Mouse (Mus musculus): ENCODE measurements around the gene Bbof1. TPM values are rescaled to one million over a fixed set of nuclear protein-coding genes. Genes with fewer than 3 reads are reported as not detected.

The Bbof1 gene
- polyA plus RNA-seq, 1 experiment from 2014 or later = 0.80 TPM

DNA sequence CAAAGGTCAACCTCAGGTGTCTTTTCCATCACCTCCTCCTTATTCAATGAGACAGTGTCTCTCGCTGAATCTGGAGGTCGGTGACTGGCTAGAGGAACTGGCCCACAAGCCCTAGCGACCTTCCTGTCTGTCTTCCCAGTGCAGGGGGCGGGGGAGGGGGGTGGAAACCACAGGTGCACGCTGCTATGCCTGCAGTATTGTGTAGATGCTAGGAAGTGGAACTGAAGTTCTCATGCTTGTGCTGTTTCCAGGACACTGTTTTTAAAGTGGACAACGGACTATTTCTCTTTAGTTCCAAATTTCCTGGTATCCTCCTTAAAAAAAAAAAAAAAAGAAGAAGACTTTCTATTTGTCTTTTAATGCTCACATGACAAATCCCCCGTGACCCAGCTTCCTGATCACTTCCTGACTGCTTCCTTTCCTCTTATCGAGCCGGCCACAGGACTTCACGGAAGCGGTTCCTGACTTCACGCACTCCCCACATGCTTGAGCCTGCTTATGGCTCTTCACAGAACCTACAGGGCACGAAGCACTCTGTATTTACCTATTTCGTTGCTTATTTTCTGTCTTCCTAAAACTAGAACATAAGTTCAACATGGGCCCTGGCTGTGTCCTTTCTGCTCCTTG lies 20.0 kb upstream of the Bbof1 start:
- Histone ChIP-seq H3K9ac (no peak overlapping the region), H3K9me3 (no peaks in the 10 kb centered on the region), H3K27ac (no peak overlapping the region), H3K27me3 (replicated peaks) (no peaks in the 10 kb centered on the region), H3K4me1 (replicated peaks) (no peaks in the 10 kb centered on the region), H3K36me3 (no peaks in the 10 kb centered on the region), H3K4me2 (replicated peaks) (no peak overlapping the region), H3K4me3 (replicated peaks) (no peak overlapping the region)
- ATAC-seq = no peak
- 69% methylated on average over 14 of the region's 14 CpGs for WGBS

GRCm38 (mm10) chr12:84390336-84390735 lies 18.5 kb upstream of the Bbof1 start:
- 79% methylated on average over 6 of the region's 6 CpGs for WGBS
- no peaks in the 10 kb centered on the region for H3K4me1 ChIP-seq (replicated peaks)
- H3K4me3 ChIP-seq (replicated peaks) = no peak overlapping the region
- no peak for ATAC-seq
- no peak overlapping the region for H3K4me2 ChIP-seq (replicated peaks)
- H3K27ac ChIP-seq = no peak overlapping the region
- no peak overlapping the region for H3K9ac ChIP-seq
- no peaks in the 10 kb centered on the region for H3K27me3 ChIP-seq (replicated peaks)
- H3K9me3 ChIP-seq = no peaks in the 10 kb centered on the region
- no peaks in the 10 kb centered on the region for H3K36me3 ChIP-seq

- ATAC-seq = no peak
- H3K36me3 ChIP-seq = no peaks in the 10 kb centered on the region
- no peak overlapping the region for H3K9ac ChIP-seq
- WGBS = 93% methylated on average over 4 of the region's 4 CpGs
- no peak overlapping the region for H3K27ac ChIP-seq
- H3K4me2 ChIP-seq (replicated peaks) = no peak overlapping the region
- H3K4me3 ChIP-seq (replicated peaks) = no peak overlapping the region
- no peaks in the 10 kb centered on the region for H3K27me3 ChIP-seq (replicated peaks)
- H3K4me1 ChIP-seq (replicated peaks) = no peaks in the 10 kb centered on the region
- H3K9me3 ChIP-seq = no peaks in the 10 kb centered on the region
Measured at GRCm38 (mm10) chr12:84392681-84393080, 16.2 kb upstream of the Bbof1 start.

GRCm38 (mm10) chr12:84393847-84394246 lies 15.0 kb upstream of the Bbof1 start:
- H3K27ac ChIP-seq = no peak overlapping the region
- no peaks in the 10 kb centered on the region for H3K36me3 ChIP-seq
- no peak overlapping the region for H3K4me3 ChIP-seq (replicated peaks)
- no peak overlapping the region for H3K9ac ChIP-seq
- H3K4me2 ChIP-seq (replicated peaks) = no peak overlapping the region
- ATAC-seq = no peak
- no peaks in the 10 kb centered on the region for H3K27me3 ChIP-seq (replicated peaks)
- 79% methylated on average over 5 of the region's 5 CpGs for WGBS
- H3K4me1 ChIP-seq (replicated peaks) = no peaks in the 10 kb centered on the region
- no peaks in the 10 kb centered on the region for H3K9me3 ChIP-seq

DNA sequence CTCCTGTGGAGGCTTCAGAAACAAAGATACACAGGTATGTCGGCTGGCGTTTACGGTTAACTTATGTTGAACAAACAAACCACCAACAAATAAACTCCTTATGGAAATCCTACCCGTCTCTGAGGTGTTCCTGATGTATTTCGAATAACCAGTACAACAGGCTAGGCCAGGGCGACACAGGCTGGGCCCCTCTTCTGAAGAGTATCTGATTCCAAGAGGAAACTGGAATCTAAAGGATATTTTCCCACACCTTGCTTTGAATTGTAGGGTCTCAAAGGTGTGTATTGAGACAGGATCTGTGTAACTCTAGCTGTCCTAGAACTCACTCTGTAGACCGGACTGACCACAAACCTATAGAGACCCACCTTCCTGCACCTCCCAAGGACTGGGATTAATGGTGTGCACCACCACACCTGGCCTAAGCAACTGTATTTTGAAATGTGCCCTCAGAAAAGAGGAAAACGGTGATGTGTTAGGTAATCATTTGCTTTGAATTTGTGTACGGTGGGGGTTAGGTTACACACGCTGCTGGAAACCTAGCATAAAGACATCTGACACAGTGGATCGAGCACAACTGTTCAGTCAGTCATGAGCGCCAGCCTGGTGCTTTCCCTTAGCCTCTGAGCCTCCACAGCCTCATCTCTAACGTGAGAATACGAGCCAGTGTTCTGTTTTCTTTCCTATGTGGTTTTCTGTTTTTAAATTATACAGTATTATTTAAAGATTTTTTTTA lies 11.8 kb upstream of the Bbof1 start:
- H3K4me3 ChIP-seq (replicated peaks) = no peak overlapping the region
- H3K9me3 ChIP-seq = no peaks in the 10 kb centered on the region
- WGBS = 87% methylated on average over 14 of the region's 14 CpGs
- H3K27me3 ChIP-seq (replicated peaks) = no peaks in the 10 kb centered on the region
- no peak overlapping the region for H3K4me2 ChIP-seq (replicated peaks)
- H3K4me1 ChIP-seq (replicated peaks) = 0 out of 2 replicates have a peak, but pooled peaks cover 4% of the 10 kb centered on the region
- H3K36me3 ChIP-seq = no peaks in the 10 kb centered on the region
- H3K9ac ChIP-seq = no peak overlapping the region
- ATAC-seq = no peak
- H3K27ac ChIP-seq = no peak overlapping the region

- 0 out of 2 replicates have a peak, but pooled peaks cover 4% of the 10 kb centered on the region for H3K4me1 ChIP-seq (replicated peaks)
- no peak overlapping the region for H3K27ac ChIP-seq
- no peak overlapping the region for H3K4me2 ChIP-seq (replicated peaks)
- no peak overlapping the region for H3K4me3 ChIP-seq (replicated peaks)
- H3K36me3 ChIP-seq = no peaks in the 10 kb centered on the region
- H3K9me3 ChIP-seq = no peaks in the 10 kb centered on the region
- H3K27me3 ChIP-seq (replicated peaks) = no peaks in the 10 kb centered on the region
- no peak for ATAC-seq
- no peak overlapping the region for H3K9ac ChIP-seq
Measured at GRCm38 (mm10) chr12:84397685-84398084, 11.2 kb upstream of the Bbof1 start.

DNA sequence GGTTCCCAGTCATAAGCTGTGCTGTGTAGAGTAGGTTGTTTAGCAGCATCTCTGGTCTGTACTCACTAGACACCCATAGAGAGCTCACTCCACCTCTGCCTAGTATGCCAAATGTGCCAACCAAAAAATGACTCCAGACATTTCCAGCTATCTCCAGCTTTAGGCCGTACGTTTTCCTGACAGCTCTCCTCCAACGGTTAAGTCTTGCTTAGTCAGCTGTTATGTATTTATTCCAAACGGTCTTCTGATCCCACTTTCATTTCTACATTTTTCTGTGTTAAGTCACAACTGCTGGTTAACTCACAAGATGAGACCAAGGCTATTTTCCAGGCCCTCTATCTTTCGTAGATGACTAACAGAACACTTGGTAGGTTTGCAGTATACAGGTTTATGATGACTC lies 10.2 kb upstream of the Bbof1 start:
- H3K27ac ChIP-seq = no peak overlapping the region
- no peaks in the 10 kb centered on the region for H3K27me3 ChIP-seq (replicated peaks)
- H3K9me3 ChIP-seq = no peaks in the 10 kb centered on the region
- no peak overlapping the region for H3K4me3 ChIP-seq (replicated peaks)
- no peak overlapping the region for H3K4me2 ChIP-seq (replicated peaks)
- no peak for ATAC-seq
- 0 out of 2 replicates have a peak, but pooled peaks cover 4% of the 10 kb centered on the region for H3K4me1 ChIP-seq (replicated peaks)
- no peaks in the 10 kb centered on the region for H3K36me3 ChIP-seq
- H3K9ac ChIP-seq = no peak overlapping the region
- WGBS = 70% methylated on average over 5 of the region's 5 CpGs

DNA sequence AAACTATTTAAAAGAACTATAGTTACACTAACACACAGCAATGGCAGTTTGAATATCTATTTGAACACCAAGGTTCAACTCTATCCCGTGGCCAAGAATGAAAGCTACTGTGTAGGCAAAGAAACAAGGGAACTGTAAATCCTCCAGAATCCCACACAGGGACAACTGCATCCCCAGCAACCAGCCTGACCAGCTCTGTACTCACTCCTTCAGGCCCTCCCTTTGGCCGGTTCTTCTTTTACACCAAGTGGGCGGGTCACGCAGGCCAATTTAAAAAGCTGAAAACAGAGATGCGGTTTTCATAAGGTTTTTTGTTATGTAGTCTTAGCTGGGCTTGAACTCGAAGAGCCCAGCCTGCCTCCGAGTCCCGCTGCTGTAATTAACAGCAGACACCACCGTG lies 9.7 kb upstream of the Bbof1 start:
- no peak for ATAC-seq
- Histone ChIP-seq H3K36me3 (no peaks in the 10 kb centered on the region), H3K9ac (peak overlapping the region; percentile 20; the same call in 1 of the 2 replicates), H3K4me2 (replicated peaks) (peak overlapping the region; percentile 33; the same call in 1 of the 2 replicates), H3K27ac (peak overlapping the region; percentile 81), H3K27me3 (replicated peaks) (no peaks in the 10 kb centered on the region), H3K4me1 (replicated peaks) (0 out of 2 replicates have a peak, but pooled peaks cover 4% of the 10 kb centered on the region), H3K4me3 (replicated peaks) (0 out of 2 replicates have a peak overlapping the region, but pooled peaks have one; percentile 6), H3K9me3 (no peaks in the 10 kb centered on the region)
- 57% methylated on average over 9 of the region's 9 CpGs for WGBS

- H3K27me3 ChIP-seq (replicated peaks) = no peaks in the 10 kb centered on the region
- WGBS = 39% methylated on average over 9 of the region's 9 CpGs
- no peaks in the 10 kb centered on the region for H3K36me3 ChIP-seq
- H3K9me3 ChIP-seq = no peaks in the 10 kb centered on the region
- 0 out of 2 replicates have a peak, but pooled peaks cover 4% of the 10 kb centered on the region for H3K4me1 ChIP-seq (replicated peaks)
- H3K27ac ChIP-seq = peak overlapping the region; percentile 81
- H3K4me2 ChIP-seq (replicated peaks) = peak overlapping the region; percentile 33
- H3K9ac ChIP-seq = no peak overlapping the region
- 0 out of 2 replicates have a peak overlapping the region, but pooled peaks have one; percentile 3 for H3K4me3 ChIP-seq (replicated peaks)
- ATAC-seq = peak; percentile 52
Measured at GRCm38 (mm10) chr12:84399663-84400062, 9.2 kb upstream of the Bbof1 start.

DNA sequence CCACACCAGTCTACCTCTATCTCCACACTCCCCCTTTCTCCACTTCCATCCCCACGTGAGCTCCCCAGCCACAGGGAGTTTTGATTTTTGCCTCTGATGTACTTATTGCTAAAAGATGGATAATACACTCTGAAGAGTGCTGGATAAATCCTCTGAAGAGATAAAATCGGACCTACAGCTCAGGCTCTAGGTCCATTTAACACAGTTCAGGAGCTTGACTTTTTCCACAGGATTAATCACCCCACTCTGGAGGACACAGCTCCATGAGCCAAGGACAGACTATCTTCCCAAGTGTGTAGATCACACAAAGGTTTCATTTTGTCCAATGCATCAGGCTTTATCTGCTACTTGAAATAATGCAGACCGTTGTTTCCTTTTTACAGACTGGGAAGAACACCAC lies 8.8 kb upstream of the Bbof1 start:
- no peak overlapping the region for H3K9ac ChIP-seq

GRCm38 (mm10) chr12:84400653-84401052 lies 8.2 kb upstream of the Bbof1 start:
- Histone ChIP-seq H3K27ac (peak overlapping the region; percentile 81), H3K4me2 (replicated peaks) (peak overlapping the region; percentile 33)

More for the DNA sequence above, 8.8 kb upstream of the Bbof1 start:
- Histone ChIP-seq H3K36me3 (no peaks in the 10 kb centered on the region), H3K27me3 (replicated peaks) (no peaks in the 10 kb centered on the region), H3K4me3 (replicated peaks) (peak overlapping the region; percentile 9; the same call in 1 of the 2 replicates), H3K4me2 (replicated peaks) (peak overlapping the region; percentile 33), H3K9me3 (no peaks in the 10 kb centered on the region), H3K4me1 (replicated peaks) (0 out of 2 replicates have a peak, but pooled peaks cover 4% of the 10 kb centered on the region), H3K27ac (peak overlapping the region; percentile 81)
- 62% methylated on average over 3 of the region's 3 CpGs for WGBS
- ATAC-seq = no peak

DNA sequence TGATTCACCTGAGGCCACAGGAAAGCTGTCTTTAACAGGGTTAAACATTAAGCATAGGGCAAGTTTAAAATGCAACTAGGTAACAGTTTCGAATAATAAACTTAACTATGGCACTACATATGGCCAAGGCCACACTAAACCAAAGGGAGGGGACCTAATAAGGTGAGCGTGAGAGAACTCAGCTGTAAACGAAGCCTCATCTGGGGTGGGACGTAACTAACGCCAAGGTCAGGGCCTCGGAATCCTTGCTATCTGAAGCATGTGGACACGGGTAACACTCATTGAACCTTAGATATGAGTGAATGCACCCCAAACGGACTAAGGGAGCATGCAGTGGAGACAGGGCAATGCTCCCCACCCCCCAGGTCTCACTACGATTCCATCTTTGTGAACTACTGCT lies 5.9 kb upstream of the Bbof1 start:
- Histone ChIP-seq H3K9me3 (no peaks in the 10 kb centered on the region), H3K27me3 (replicated peaks) (no peaks in the 10 kb centered on the region), H3K4me1 (replicated peaks) (0 out of 2 replicates have a peak, but pooled peaks cover 6% of the 10 kb centered on the region), H3K9ac (no peak overlapping the region), H3K4me3 (replicated peaks) (no peak overlapping the region), H3K27ac (peak overlapping the region; percentile 62; the same call in 1 of the 2 replicates), H3K4me2 (replicated peaks) (peak overlapping the region; percentile 10; the same call in 1 of the 2 replicates), H3K36me3 (no peaks in the 10 kb centered on the region)
- ATAC-seq = peak; percentile 74
- WGBS = 53% methylated on average over 9 of the region's 9 CpGs

More at GRCm38 (mm10) chr12:84400653-84401052, 8.2 kb upstream of the Bbof1 start:
- no peaks in the 10 kb centered on the region for H3K9me3 ChIP-seq
- 0 out of 2 replicates have a peak, but pooled peaks cover 4% of the 10 kb centered on the region for H3K4me1 ChIP-seq (replicated peaks)
- H3K9ac ChIP-seq = no peak overlapping the region
- no peaks in the 10 kb centered on the region for H3K36me3 ChIP-seq
- no peaks in the 10 kb centered on the region for H3K27me3 ChIP-seq (replicated peaks)
- 21% methylated on average over 3 of the region's 3 CpGs for WGBS
- peak; percentile 72 for ATAC-seq
- H3K4me3 ChIP-seq (replicated peaks) = peak overlapping the region; percentile 9; the same call in 1 of the 2 replicates
